Mouse (Mus musculus): ENCODE results near the gene Zswim8. TPM values are rescaled to one million over a fixed set of nuclear protein-coding genes. Genes with fewer than 3 reads are reported as not detected.

Gene Zswim8
- total RNA-seq, 2 experiments from 2014 or later = 21.1 to 51.8 TPM

- ATAC-seq (replicated peaks; ENCODE audit: poor library complexity, severe bottlenecking) = no peak
Measured at GRCm38 (mm10) chr14:20764942-20765341, 57.6 kb downstream of the Zswim8 start.

- ATAC-seq (replicated peaks; ENCODE audit: poor library complexity, severe bottlenecking) = peak; percentile 93
Measured at GRCm38 (mm10) chr14:20765642-20766258, 58.4 kb downstream of the Zswim8 start.

DNA sequence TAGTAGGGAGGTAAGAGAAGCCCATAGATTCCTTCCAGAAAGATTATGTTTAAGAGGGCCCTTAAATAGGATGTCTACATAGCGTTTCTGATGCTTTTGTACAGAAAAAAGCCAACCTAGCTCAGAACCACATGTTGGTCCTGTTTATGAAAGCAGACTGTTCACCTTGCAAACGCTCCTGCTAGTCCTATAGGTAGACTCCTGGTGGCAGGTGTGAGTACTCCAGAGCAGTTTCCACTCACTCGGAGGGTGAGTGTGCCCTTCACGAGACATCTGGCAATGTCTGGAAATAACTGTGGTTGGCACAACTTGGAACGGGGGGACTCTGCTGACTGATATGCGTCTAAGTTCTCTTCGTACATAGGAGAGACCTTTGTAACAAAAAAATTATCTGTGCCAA is 60.6 kb downstream of the Zswim8 start:
- no peak for ATAC-seq (replicated peaks; ENCODE audit: poor library complexity, severe bottlenecking)

DNA sequence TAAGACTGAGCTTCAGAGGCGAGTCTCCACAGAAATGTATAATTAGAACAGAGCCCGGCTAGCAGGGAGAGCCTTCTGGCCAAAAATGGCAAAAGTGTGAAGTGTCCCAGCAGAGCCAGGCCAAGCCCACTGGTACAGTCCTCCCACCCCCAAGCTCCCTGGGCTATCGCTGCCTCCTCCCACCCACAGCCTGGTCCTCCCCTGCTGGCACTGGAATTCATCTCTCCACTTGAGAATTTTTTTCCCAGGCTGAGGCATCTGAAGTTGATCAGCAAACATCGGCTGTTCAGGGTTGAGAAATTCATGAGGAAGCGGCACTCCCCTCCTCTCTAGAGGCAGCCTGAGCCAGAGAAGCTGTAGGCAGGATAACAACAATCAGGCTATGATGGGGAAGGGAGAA is 61.2 kb downstream of the Zswim8 start:
- ATAC-seq (replicated peaks; ENCODE audit: poor library complexity, severe bottlenecking) = no peak

DNA sequence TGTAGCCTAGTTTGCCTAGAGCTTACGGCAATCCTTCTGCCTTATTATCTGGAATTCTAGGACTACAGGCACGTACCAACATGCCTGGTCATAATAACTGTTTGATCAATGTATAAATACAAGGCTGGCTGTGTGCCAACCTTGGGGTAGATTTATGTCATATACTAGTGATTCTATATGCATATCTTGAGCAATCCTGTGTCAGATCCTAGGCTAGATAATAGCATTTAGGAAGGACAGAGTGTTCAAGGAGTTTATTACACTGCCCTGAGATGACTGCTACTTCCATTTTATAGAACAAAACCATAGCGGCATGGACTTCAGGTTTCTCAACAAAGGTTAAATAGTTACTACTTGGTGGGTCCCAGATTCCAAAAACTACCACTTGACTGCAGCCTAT is 64.6 kb downstream of the Zswim8 start:
- ATAC-seq (replicated peaks; ENCODE audit: poor library complexity, severe bottlenecking) = no peak

DNA sequence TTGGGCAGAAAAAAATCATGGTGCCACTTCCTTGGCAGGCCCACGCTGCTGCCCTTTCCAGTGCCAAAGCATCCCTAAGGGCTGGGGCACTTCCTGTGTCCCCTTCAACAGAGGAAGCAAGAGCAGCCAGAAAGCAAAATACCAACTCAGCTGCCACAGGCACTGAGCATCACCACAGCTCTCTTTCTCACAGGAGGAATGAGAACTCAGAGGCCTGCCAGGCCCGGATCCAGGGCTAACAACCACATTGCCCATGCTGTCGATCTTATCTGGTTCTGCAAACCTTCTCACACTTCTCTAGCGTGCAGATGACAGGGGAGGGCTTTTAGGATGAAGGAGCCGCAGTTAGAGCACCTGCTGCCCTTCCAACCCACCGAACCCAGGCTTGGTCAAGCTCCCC is 65.5 kb downstream of the Zswim8 start:
- ATAC-seq (replicated peaks; ENCODE audit: poor library complexity, severe bottlenecking) = peak; percentile 39

Other genes with a start within 250 kb of the Zswim8 start
- 56.9 and 70.7 TPM in 2 replicates for gene Anxa7, start 227.4 kb upstream of the Zswim8 start, total RNA-seq (2014; fragmentation: Nextera tagmentation)
- 59.0 and 59.1 TPM in 2 replicates for gene Anxa7, start 227.4 kb upstream of the Zswim8 start, total RNA-seq (2017)
- gene Mss51, start 210.7 kb upstream of the Zswim8 start, total RNA-seq (2014; fragmentation: Nextera tagmentation) = 3.2 and 4.4 TPM in 2 replicates
- gene Mss51, start 210.7 kb upstream of the Zswim8 start, total RNA-seq (2017) = 0.72 and 1.3 TPM in 2 replicates
- gene Ppp3cb, start 161.0 kb upstream of the Zswim8 start, total RNA-seq (2014; fragmentation: Nextera tagmentation) = 108 and 132 TPM in 2 replicates
- gene Ppp3cb, start 161.0 kb upstream of the Zswim8 start, total RNA-seq (2017) = 52.9 and 74.9 TPM in 2 replicates
- 5.1 and 9.4 TPM in 2 replicates for gene Usp54, start 66.5 kb upstream of the Zswim8 start, total RNA-seq (2014; fragmentation: Nextera tagmentation)
- gene Usp54, start 66.5 kb upstream of the Zswim8 start, total RNA-seq (2017) = 4.1 and 4.6 TPM in 2 replicates
- gene Myoz1, start 51.0 kb upstream of the Zswim8 start, total RNA-seq (2014; fragmentation: Nextera tagmentation) = not detected in 2 replicates
- not detected in 2 replicates for gene Myoz1, start 51.0 kb upstream of the Zswim8 start, total RNA-seq (2017)
- 0.32 and 0.56 TPM in 2 replicates for gene Synpo2l, start 39.2 kb upstream of the Zswim8 start, total RNA-seq (2014; fragmentation: Nextera tagmentation)
- not detected in 2 replicates for gene Synpo2l, start 39.2 kb upstream of the Zswim8 start, total RNA-seq (2017)
- 102 and 121 TPM in 2 replicates for gene Sec24c, start 33.2 kb upstream of the Zswim8 start, total RNA-seq (2014; fragmentation: Nextera tagmentation)
- gene Sec24c, start 33.2 kb upstream of the Zswim8 start, total RNA-seq (2017) = 88.3 and 103 TPM in 2 replicates
- gene Fut11, start 12.6 kb upstream of the Zswim8 start, total RNA-seq (2014; fragmentation: Nextera tagmentation) = 9.0 and 9.3 TPM in 2 replicates
- gene Fut11, start 12.6 kb upstream of the Zswim8 start, total RNA-seq (2017) = 7.5 and 9.3 TPM in 2 replicates
- 193 and 202 TPM in 2 replicates for gene Chchd1, start 4.5 kb upstream of the Zswim8 start, total RNA-seq (2014; fragmentation: Nextera tagmentation)
- gene Chchd1, start 4.5 kb upstream of the Zswim8 start, total RNA-seq (2017) = 130 and 186 TPM in 2 replicates
- 24.5 and 27.8 TPM in 2 replicates for gene Ndst2, start 27.0 kb downstream of the Zswim8 start, total RNA-seq (2014; fragmentation: Nextera tagmentation)
- 6.2 and 7.2 TPM in 2 replicates for gene Ndst2, start 27.0 kb downstream of the Zswim8 start, total RNA-seq (2017)
- 28.0 and 35.2 TPM in 2 replicates for gene Camk2g, start 86.5 kb downstream of the Zswim8 start, total RNA-seq (2014; fragmentation: Nextera tagmentation)
- 50.3 and 65.9 TPM in 2 replicates for gene Camk2g, start 86.5 kb downstream of the Zswim8 start, total RNA-seq (2017)
- 2.9 and 4.2 TPM in 2 replicates for gene Plau, start 129.1 kb downstream of the Zswim8 start, total RNA-seq (2014; fragmentation: Nextera tagmentation)
- 7.5 and 9.1 TPM in 2 replicates for gene Plau, start 129.1 kb downstream of the Zswim8 start, total RNA-seq (2017)
- 29.0 and 29.8 TPM in 2 replicates for gene Vcl, start 221.8 kb downstream of the Zswim8 start, total RNA-seq (2014; fragmentation: Nextera tagmentation)
- 25.2 and 25.4 TPM in 2 replicates for gene Vcl, start 221.8 kb downstream of the Zswim8 start, total RNA-seq (2017)

Data from granulocyte monocyte progenitor cell, adult 5-6 weeks (primary cell).